Comparison of ENCODE assay signal across 21 mouse cellular contexts in genomic region chr3:82598656-82599055, GRCm38 (mm10). TPM values are rescaled to one million over a fixed set of nuclear protein-coding genes. Genes with fewer than 3 reads are reported as not detected.
DNase-seq lines count a peak whose midpoint lies in the region; ATAC-seq lines count a peak whose summit lies in the region.
"Had no signal": no experiment of that assay in that cellular context is flagged by ENCODE, and none has a peak within 500 bp of the region (broad histone marks: within the 10 kb centered on the region; RNA-seq: fewer than 3 reads in every experiment).

No protein-coding gene starts in this region.

- 95% methylated on average over 1 of the region's 1 CpGs for WGBS in midbrain, embryonic 14.5 days

- no peak overlapping the region for H3K4me2 ChIP-seq in midbrain, embryonic 14.5 days (ENCODE audit: low read length)
- H3K4me2 ChIP-seq: forebrain, embryonic 13.5 days; heart, embryonic 15.5 days had no signal

- no peaks in the 10 kb centered on the region for H3K36me3 ChIP-seq in midbrain, embryonic 14.5 days (ENCODE audit: control insufficient read depth, insufficient read depth, low read length)
- H3K36me3 ChIP-seq: heart, embryonic 15.5 days; midbrain, embryonic 10.5 days had no signal

- no peaks in the 10 kb centered on the region for H3K9me3 ChIP-seq in midbrain, embryonic 14.5 days (ENCODE audit: control insufficient read depth, low read length)
- H3K9me3 ChIP-seq: forebrain, embryonic 13.5 days; heart, embryonic 15.5 days; midbrain, embryonic 10.5 days had no signal

- no peaks in the 10 kb centered on the region for H3K27me3 ChIP-seq in midbrain, embryonic 14.5 days (ENCODE audit: control insufficient read depth, insufficient read depth, low read length)
- H3K27me3 ChIP-seq: CH12.LX; forebrain, embryonic 13.5 days; heart, embryonic 15.5 days had no signal

- H3K4me3 ChIP-seq in midbrain, embryonic 14.5 days (replicated peaks; ENCODE audit: low read depth, low read length) = no peak overlapping the region
- H3K4me3 ChIP-seq: forebrain, embryonic 13.5 days; heart, embryonic 15.5 days; midbrain, embryonic 10.5 days had no signal

- peak; percentile 6 for DNase-seq in adrenal gland, adult 8-10 months
- no peak for DNase-seq in adrenal gland, postnatal 4 days (ENCODE audit: low spot score in 2 of 2)
- DNase-seq in heart, postnatal 4 days = peak; percentile 8
- no peak for DNase-seq in heart, adult 8-10 months (ENCODE audit: low spot score)
- DNase-seq in 3T3-L1 (ENCODE audit: low read depth, low spot score) = peak; percentile 1
- DNase-seq in adrenal gland, postnatal 10 days = peak; percentile 47
- no peak for DNase-seq in kidney, adult 8-10 months
- no peak for DNase-seq in midbrain, embryonic 14.5 days
- DNase-seq: lung, adult 18-20 months had no signal

- ATAC-seq in midbrain, embryonic 14.5 days (ENCODE audit: low FRiP score, low TSS enrichment) = no peak
- ATAC-seq: forebrain, embryonic 13.5 days; hindbrain, embryonic 16.5 days; intestine, embryonic 16.5 days had no signal

- H3K9ac ChIP-seq in midbrain, embryonic 14.5 days (replicated peaks; ENCODE audit: low read length) = no peak overlapping the region
- H3K9ac ChIP-seq: forebrain, embryonic 13.5 days; heart, embryonic 15.5 days had no signal

- H3K4me1 ChIP-seq in midbrain, embryonic 14.5 days (ENCODE audit: control insufficient read depth, insufficient read depth, low read length) = no peaks in the 10 kb centered on the region
- H3K4me1 ChIP-seq: forebrain, embryonic 13.5 days; heart, embryonic 15.5 days; midbrain, embryonic 10.5 days had no signal

- H3K27ac ChIP-seq in midbrain, embryonic 14.5 days (replicated peaks; ENCODE audit: low read depth, low read length) = no peak overlapping the region
- H3K27ac ChIP-seq: forebrain, embryonic 13.5 days; heart, embryonic 15.5 days; macrophage; midbrain, embryonic 10.5 days; stomach, postnatal 0 days had no signal

RNA-seq across cellular contexts. Expression of gene Npy2r, which starts 50.8 kb away (rescaled TPM):
- total RNA-seq in adrenal gland, adult 8-10 months (2022) = 10 to 100 TPM; 11.5 to 20.9 (median 17.7) TPM
- 1 to 10 TPM; 7.5 to 8.5 TPM for total RNA-seq in adrenal gland, postnatal 4 days (2021)
- not detected for total RNA-seq in heart, postnatal 4 days (2021)
- total RNA-seq in heart, adult 8-10 months (2022) = not detected
- total RNA-seq in adrenal gland, postnatal 10 days (2021) = 1 to 10 TPM; 3.1 to 4.5 TPM
- 0.26 and 0.76 TPM in 2 replicates for polyA plus RNA-seq in midbrain, embryonic 14.5 days (2014; fragmentation: Nextera tagmentation; extraction: Ambion mirVana)
- total RNA-seq: CH12.LX; hematopoietic stem cell, adult 5-6 weeks; liver, adult 2 months; MEL had no signal
- polyA plus RNA-seq: liver, adult 2 months; macrophage; thymus, postnatal 0 days had no signal

Comparison
In these comparisons a context has a peak if more than half of its experiments do, and no peak if none do; other contexts are left out.
1. DNase-seq: peak in adrenal gland, adult 8-10 months (single experiment), heart, postnatal 4 days (single experiment), 3T3-L1 (single experiment) and adrenal gland, postnatal 10 days (single experiment); none in adrenal gland, postnatal 4 days (0 of 2), heart, adult 8-10 months (single experiment), kidney, adult 8-10 months (0 of 2) and midbrain, embryonic 14.5 days (single experiment).